Mouse (Mus musculus) T-helper 1 cell (primary cell): ENCODE measurements at regions not wholly inside any gene's neighbourhood (a gene's known extent, or its start where the extent isn't known, plus 50 kb on each side); places are given as distances from the start of the nearest gene placed in this dataset.

Experiments used
- in situ Hi-C: fragments of 300-600 bp; cut with MboI, MseI; formaldehyde crosslinking; loops from one replicate; pipeline ENCODE4 v1.15.1; 2025; ENCODE audit warnings: high pct_unique_total_duplicates

- in situ Hi-C loops, result no loop called here
These were observed 60.0 kb upstream of the Ajap1 start for GRCm38 (mm10) chr4:153542631-153543031.

- in situ Hi-C loops, result no loop called here
These were observed 61.5 kb upstream of the Ajap1 start for GRCm38 (mm10) chr4:153543900-153544648.

- in situ Hi-C loops, result no loop called here
These were observed 64.1 kb upstream of the Ajap1 start for GRCm38 (mm10) chr4:153546709-153547108.

DNA sequence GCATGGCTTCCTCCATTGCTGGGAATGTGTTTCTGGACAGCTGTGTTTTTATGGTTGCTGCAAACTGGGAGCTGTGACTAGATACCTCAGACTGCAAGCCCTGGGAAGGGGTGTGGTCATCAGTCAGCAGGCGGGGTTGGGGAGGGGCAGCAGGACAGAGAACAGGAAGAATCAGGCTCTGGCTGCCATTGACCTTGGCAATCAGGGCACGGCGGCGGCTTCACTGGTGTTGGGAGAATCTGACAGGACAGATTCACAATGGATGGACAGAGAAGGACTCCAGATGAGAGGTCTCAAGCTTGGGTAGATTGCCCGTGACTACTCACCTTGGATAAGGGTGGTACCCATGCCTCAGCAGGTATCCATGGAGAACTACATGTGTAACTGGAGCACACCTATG, 64.5 kb upstream of the Ajap1 start:
- in situ Hi-C loops, result no loop called here

- in situ Hi-C loops, result no loop called here
These were observed 65.3 kb upstream of the Ajap1 start for GRCm38 (mm10) chr4:153547871-153548270.

DNA sequence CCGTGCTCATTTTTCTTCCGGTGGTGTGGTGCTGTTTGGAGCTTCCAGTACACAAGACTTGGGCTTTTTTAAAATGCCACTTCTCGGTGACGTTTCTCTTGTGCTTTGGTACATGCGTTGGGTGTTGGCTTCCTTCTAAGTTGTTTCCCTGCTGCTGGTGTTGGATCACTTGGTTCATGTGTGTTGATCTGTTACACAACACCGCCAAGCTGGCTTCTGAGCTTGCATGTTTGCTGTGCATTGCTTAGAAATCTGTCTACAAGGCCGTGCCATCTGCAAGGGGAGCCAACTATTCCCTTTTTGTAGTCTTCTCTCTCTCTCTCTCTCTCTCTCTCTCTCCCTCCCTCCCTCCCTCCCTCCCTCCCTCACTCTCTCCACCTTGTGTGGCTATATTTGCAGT, 68.7 kb upstream of the Ajap1 start:
- in situ Hi-C loops, result no loop called here

DNA sequence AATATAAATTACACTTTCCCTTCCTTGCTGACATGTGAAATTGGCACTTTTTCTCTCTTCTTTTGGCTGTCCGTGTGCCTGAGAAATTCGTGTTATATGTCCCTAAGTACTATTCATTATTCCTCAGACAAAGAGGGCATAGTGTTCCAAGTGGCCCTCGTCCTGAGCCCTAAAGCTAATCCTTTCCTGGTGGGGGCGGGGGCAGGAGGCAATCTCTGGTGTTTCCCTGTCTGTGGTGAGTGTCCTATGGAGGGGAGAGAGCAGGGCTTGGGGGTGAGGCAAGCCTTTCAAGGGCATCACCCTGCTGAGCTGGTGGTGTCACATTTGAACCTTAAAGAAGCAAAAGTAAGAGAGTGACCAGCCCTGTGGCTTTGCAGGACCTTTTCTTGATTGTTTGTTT, 69.9 kb upstream of the Ajap1 start:
- in situ Hi-C loops, result no loop called here

DNA sequence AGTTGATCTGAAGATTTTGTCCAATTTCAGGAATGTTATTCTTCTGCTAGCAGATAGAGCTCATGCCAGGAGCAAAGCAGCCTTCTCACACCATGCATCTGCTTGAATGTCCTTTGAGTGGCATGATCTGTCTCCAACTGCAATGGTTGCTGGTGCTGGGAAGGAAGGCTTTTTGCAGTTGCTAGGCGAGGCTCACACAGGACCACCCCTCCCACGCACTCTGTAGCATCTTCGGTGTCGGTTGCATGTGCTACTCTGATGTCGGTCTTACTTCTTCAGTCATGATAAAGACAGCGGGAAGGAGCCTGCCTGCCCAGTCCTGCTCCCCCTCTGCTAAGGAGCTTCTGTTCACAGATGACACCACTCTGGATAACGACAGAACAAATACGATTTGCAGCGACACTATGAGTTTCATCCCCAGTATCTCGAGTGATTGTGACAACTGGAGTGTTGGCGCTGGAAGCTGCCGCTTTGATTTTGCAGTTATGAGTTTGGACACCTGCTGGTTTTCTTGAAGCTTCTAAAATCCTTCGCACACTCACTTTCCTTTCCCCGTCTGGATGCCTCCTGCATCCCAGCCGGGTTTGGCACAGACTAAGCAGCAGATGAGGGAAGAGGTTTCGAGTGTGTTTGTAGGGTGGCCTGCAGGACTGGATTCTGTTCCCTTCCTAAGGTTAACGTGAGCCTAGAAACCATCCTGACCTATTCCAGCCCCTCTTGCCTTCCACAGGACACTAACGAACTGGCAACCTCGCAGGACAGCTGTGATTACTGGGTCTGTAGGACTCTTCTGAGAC, 75.4 kb upstream of the Ajap1 start:
- in situ Hi-C loops, result no loop called here

DNA sequence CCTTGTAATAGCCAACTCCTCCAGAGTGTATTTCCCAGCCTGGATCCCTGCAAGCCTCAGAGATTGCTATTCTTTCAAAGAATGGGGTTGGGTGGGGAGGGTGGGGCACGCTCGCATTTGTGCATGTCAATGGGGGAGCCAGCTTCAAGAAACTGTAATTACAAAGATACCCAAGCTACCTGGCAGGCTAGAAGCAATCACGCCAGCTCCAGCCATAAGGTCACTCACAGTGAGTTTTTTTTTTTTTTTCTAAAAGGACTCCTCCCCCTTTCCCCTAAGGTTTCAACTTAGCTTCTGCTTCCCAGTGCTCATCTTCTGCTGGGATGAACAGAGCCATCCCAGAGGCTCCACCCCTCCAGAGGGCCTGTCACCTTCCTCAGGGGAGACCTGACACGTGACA, 77.0 kb upstream of the Ajap1 start:
- in situ Hi-C loops, result no loop called here

DNA sequence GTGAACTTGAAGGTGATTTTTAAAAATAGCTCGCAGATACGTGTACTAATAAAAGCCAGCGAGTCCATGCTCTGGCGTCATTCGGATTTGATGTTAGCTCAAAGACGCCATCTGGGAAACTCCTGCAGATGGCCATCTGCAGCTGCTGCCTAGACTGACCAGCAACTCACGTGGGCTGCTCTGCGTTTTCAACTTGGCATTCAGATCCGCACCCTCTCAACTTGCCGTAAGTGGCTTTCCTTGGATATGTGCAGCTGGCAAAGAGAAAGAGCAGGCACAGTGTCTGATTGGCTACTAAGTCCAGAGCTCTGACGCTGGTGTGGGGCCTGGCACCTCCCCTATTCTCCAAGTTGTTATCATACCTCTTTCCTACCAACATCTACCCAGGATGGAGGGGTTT, 77.6 kb upstream of the Ajap1 start:
- in situ Hi-C loops, result no loop called here

DNA sequence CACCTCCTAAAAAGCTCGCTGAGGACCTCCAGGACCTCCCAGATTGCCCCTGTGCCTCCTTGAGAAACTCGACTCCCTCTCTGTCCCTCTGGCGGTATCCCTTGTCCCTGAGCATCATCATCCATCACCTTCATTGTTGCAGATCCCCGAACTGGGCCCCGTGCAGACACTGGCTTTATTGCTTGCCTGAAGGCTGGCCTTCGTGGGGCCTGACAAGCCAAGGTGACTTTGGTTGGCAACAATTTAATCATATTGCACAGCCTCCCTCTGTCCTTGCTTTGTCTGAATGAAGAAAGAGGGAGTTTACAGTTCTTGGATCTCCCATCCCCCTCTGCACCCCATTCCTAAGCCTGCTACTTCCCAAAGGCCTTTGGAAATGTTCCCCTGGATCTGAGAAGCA, 78.3 kb upstream of the Ajap1 start:
- in situ Hi-C loops, result no loop called here

DNA sequence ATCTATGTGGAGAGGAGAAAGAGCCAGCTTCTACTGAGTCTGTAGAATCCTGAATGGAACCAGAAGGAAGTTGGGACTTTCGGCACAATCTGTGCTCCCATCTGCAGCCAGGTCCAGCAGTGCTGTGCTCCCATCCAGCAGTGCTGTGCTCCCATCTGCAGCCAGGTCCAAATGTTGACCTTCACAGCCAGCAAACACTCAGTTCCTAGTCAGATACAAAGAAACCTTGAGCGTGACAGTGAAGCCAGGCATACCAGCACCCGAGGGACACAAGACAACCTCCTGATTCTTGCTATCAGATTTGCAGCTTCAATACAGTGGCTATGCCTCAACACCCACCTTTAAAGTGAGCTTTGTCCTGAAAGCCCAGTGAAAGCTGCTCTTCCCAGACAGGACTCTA, 79.4 kb upstream of the Ajap1 start:
- in situ Hi-C loops, result no loop called here

DNA sequence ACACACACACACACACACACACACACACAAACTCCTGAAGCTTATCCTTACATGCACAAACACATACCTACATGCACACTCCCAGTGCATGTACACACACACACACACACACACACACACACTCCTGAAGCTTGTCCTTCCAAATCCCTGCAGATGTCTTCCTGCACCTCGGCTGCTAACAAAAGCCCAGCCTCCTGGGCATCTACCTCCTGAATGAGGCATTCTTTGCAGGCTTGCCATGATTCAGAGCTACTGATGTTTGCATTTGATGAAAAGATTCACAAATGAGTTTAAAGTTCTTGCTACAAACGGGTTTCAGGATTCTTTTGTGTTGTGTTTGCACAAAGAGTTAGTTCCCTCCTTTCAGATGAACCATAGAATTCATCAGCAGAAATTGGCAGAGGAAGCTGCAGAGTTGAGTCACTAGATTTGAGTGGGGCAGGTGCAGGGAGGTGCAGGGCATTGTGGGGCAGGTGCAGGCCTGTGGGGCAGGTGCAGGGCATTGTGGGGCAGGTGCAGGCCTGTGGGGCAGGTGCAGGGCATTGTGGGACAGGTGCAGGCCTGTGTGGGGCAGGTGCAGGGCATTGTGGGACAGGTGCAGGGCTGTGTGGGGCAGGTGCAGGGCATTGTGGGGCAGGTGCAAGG, 84.8 kb upstream of the Ajap1 start:
- in situ Hi-C loops, result no loop called here

GRCm38 (mm10) chr4:153573180-153573769, 90.7 kb upstream of the Ajap1 start:
- in situ Hi-C loops, result no loop called here

- in situ Hi-C loops, result no loop called here
These were observed 110.7 kb upstream of the Ajap1 start for GRCm38 (mm10) chr4:153593291-153593690.

DNA sequence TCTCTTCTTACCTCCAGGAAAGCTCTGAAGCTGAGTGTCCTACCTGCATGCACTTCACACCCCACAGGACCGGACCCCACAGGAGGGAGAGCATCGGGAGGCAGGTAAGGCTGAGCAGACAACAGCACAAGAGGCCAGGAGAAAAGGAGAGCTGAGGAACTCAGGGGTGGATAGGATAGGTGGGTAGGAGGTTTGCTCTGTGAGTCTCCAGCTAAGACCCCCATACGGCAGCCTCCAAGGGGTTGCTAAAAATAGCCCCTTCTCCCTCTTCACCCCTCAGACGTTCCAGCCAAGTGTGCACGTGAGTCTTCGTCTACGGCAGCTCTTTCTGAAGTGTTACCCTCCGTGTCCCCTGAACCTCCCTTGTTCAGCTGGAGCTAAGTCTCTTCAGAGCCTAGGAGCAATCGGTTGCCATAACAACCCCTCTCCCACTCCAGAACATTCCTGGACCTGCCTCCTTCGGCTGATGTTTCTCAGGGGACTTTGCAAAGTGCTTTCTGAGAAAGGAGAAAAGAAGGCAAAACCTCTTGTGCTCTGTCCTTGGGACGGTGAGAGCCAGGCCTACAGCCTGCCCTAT, 117.3 kb upstream of the Ajap1 start:
- in situ Hi-C loops, result no loop called here

DNA sequence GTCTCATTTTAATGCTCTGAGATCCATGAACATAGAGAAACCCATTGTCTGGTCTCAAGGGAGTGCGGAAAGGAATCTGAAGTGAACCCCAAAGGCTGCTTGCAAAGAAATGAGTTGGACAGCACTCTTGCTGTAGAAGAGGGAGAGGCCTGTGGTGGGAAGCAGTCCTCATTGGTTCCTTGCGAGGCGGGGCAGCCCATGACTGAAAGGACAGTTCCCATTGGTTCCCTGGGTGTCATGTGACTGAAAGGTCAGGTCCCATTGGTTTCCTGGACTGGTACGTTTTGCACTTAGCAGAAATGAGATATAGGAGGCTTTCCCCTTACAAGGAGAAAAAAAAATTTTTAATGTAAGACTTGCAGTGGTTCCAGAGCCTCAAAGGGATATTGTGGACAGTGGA, 119.9 kb upstream of the Ajap1 start:
- in situ Hi-C loops, result no loop called here

DNA sequence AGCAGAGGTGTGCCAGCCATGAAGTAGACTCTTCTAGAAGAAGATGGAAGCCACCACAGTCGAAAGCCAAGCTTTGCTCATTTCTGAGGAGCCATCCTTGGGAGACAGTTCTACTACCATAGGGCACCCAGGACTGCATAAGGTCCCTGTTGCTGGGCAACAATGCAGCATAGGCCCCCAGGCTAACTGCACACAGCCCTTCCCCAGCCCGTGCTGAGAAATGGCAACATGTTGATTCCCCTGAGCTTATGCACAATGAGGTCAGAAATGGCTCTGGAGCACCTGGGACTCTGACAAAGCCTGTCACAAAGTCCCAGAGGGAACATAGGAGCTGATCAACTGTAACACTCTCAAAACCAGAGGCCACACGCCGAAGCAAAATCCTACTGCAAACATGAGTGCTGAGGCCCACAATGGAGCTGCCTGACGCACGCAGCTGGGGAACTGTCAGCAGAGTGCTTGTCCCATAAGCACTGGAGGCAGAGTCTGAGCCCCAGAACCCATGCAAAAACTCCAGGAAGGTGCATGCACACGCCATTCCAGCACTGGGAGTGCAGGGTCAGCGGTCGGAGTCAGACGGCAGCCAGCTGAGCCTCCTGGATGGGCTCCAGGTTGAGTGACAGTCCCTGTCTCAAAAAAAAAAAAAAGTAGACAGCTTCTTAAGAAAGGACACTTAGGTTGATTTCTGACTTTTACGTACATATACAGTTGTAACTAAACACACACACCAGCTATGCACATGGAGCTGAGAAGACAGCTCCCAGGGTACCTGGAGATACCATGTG, 120.6 kb upstream of the Ajap1 start:
- in situ Hi-C loops, result no loop called here

- in situ Hi-C loops, result no loop called here
These were observed 121.3 kb upstream of the Ajap1 start for GRCm38 (mm10) chr4:153603936-153604335.

DNA sequence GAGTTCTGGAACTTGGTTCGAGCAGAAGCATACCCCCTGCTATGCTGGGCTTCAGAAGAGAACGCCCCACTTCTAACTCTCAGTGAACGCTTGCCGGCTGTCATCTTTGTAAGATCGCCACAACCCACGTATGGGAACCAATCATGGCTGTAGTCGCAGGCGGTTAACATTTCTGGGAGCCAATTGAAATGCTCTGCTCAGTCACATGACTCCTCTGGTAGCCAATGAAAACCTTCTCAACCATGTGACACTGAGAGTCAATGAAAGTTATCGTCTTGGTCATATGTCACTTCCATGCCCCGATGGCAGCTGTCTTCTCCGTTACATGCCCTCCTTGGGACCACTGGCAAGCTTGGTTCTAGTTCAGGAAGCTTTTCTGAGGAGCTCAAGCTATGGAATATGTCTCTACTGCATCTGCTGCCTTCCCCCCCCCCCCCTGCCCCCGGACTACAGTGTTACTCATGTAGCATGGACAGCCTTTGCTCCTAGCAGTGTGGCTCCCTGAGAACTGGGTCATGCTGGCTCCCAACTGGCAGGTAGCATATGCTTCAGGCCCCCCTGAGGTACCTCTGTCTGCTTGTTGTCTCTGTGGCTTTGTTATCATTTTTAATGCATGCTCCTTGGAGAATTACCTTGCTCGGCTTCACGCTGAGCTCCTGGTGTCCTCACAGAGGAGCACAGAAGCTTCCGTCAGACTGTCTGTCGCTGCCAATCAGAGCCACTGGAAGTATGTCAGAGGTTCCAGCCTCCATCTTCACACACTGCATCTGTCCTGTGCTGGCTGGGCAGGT, 122.3 kb upstream of the Ajap1 start:
- in situ Hi-C loops, result no loop called here
